Mouse (Mus musculus) T-helper 1 cell (primary cell): ENCODE results near the gene Nupr1l.
"Not testable (repeated sequence)": the region's sequence is repeated elsewhere in the genome, so short reads cannot be mapped to it uniquely, and the experiment has no call there.

ENCODE experiments used
- in situ Hi-C: fragments of 300-600 bp; cut with MboI, MseI; formaldehyde crosslinking; loops from one replicate; pipeline ENCODE4 v1.15.1; 2025; ENCODE audit warnings: high pct_unique_total_duplicates

The Nupr1l gene

GRCm38 (mm10) chr5:129908242-129908965, at the start of gene Nupr1l:
TSS of gene Nupr1l (plus strand) at chr5:129908540.
- in situ Hi-C loops: no loop called here

GRCm38 (mm10) chr5:129862325-129862724, 46.0 kb upstream of the Nupr1l start:
- in situ Hi-C loops: loop anchor here (25.0 kb wide), 3 partner anchors 475 to 800 kb away; no protein-coding TSS in a partner anchor

- in situ Hi-C loops: loop anchor here (25.0 kb wide), 3 partner anchors 477 to 802 kb away; no protein-coding TSS in a partner anchor
Measured at GRCm38 (mm10) chr5:129864467-129864866, 43.9 kb upstream of the Nupr1l start.

GRCm38 (mm10) chr5:129865841-129866240, 42.5 kb upstream of the Nupr1l start:
- in situ Hi-C loops: loop anchor here (25.0 kb wide), 3 partner anchors 479 to 804 kb away; no protein-coding TSS in a partner anchor

- in situ Hi-C loops: loop anchor here (25.0 kb wide), 3 partner anchors 482 to 807 kb away; no protein-coding TSS in a partner anchor
Measured at GRCm38 (mm10) chr5:129869238-129869995, 38.9 kb upstream of the Nupr1l start.

GRCm38 (mm10) chr5:129871238-129871637, 37.1 kb upstream of the Nupr1l start:
- in situ Hi-C loops: loop anchor here (25.0 kb wide), 3 partner anchors 484 to 809 kb away; no protein-coding TSS in a partner anchor

GRCm38 (mm10) chr5:129873942-129874341, 34.4 kb upstream of the Nupr1l start:
- in situ Hi-C loops: loop anchor here (25.0 kb wide), 3 partner anchors 487 to 812 kb away; no protein-coding TSS in a partner anchor

- in situ Hi-C loops: no loop called here
Measured at GRCm38 (mm10) chr5:129875098-129875497, 33.2 kb upstream of the Nupr1l start.

- in situ Hi-C loops: no loop called here
Measured at GRCm38 (mm10) chr5:129877731-129878455, 30.4 kb upstream of the Nupr1l start.

GRCm38 (mm10) chr5:129878946-129879345, 29.4 kb upstream of the Nupr1l start:
- in situ Hi-C loops: no loop called here

- in situ Hi-C loops: no loop called here
Measured at GRCm38 (mm10) chr5:129879888-129880287, 28.5 kb upstream of the Nupr1l start.

- in situ Hi-C loops: loop anchor here (5.0 kb wide), 1 partner anchor 39 kb away; the partner anchor contains the start of gene Sumf2
Measured at GRCm38 (mm10) chr5:129886271-129886670, 22.1 kb upstream of the Nupr1l start.

- in situ Hi-C loops: loop anchor here (5.0 kb wide), 1 partner anchor 40 kb away; the partner anchor contains the start of gene Sumf2
Measured at GRCm38 (mm10) chr5:129886911-129887636, 21.3 kb upstream of the Nupr1l start, which contains the start of gene Chchd2. TSS of gene Chchd2 (minus strand) at chr5:129887470.

GRCm38 (mm10) chr5:129890390-129890789, 17.9 kb upstream of the Nupr1l start:
- in situ Hi-C loops: not testable (repeated sequence)

GRCm38 (mm10) chr5:129895198-129896088, 12.9 kb upstream of the Nupr1l start, which contains the start of gene Zbed5:
TSS of gene Zbed5 (plus strand) at chr5:129895723.
- in situ Hi-C loops: no loop called here

- in situ Hi-C loops: no loop called here
Measured at GRCm38 (mm10) chr5:129898449-129898848, 9.9 kb upstream of the Nupr1l start, which contains the start of gene Phkg1. TSS of gene Phkg1 (minus strand) at chr5:129898549.

GRCm38 (mm10) chr5:129907775-129908174, 565 bp upstream of the Nupr1l start:
- in situ Hi-C loops: no loop called here

- in situ Hi-C loops: no loop called here
Measured at GRCm38 (mm10) chr5:129909147-129909546, 807 bp downstream of the Nupr1l start.

GRCm38 (mm10) chr5:129909591-129909990, 1.3 kb downstream of the Nupr1l start:
- in situ Hi-C loops: no loop called here

GRCm38 (mm10) chr5:129914024-129914423, 5.7 kb downstream of the Nupr1l start:
- in situ Hi-C loops: no loop called here
